Mouse (Mus musculus) limb, embryonic 10.5 days (tissue): ENCODE data around the gene Rps6ka5. TPM values are rescaled to one million over a fixed set of nuclear protein-coding genes. Genes with fewer than 3 reads are reported as not detected.

Experiments
- DNase-seq: peaks from one replicate; pipeline ENCODE4 v3.0.0-alpha.2; 2017; ENCODE audit warnings: low spot score
- H3K27ac ChIP-seq: fragments of 300-500 bp; sonication (generic); 2 replicates; pipeline ENCODE4 v1.5.1; 2016; ENCODE audit warnings: mild to moderate bottlenecking
- H3K27me3 ChIP-seq: fragments of 300-500 bp; sonication (generic); 2 replicates; pipeline ENCODE4 v1.6.1; 2016; ENCODE audit warnings: low read depth, mild to moderate bottlenecking; ENCODE audit not compliant: poor library complexity, severe bottlenecking
- H3K36me3 ChIP-seq: fragments of 300-500 bp; sonication (generic); 2 replicates; pipeline ENCODE4 v1.6.1; 2016; ENCODE audit warnings: mild to moderate bottlenecking, moderate library complexity
- H3K4me1 ChIP-seq: fragments of 300-500 bp; sonication (generic); 2 replicates; pipeline ENCODE4 v1.6.1; 2016
- H3K4me3 ChIP-seq: fragments of 300-500 bp; sonication (generic); 2 replicates; pipeline ENCODE4 v1.5.1; 2016; ENCODE audit warnings: mild to moderate bottlenecking, moderate library complexity
- H3K9me3 ChIP-seq: fragments of 300-500 bp; sonication (generic); replicated peaks from 2 replicates; pipeline ENCODE4 v1.6.1; 2016; ENCODE audit warnings: mild to moderate bottlenecking
- WGBS: fragments of 180-500 bp; shearing (Covaris S2); methylation state at CpG from one replicate; pipeline ENCODE4 v1.1.7; 2016; 5-methylcytosine and 5-hydroxymethylcytosine counted together
- polyA plus RNA-seq: library from polyadenylated mRNA; unstranded; fragments of >200 nt; fragmentation: Nextera tagmentation; extraction: Ambion mirVana; gene quantifications from 2 replicates; pipeline ENCODE4 v1.2.1, GENCODE M21; 2016

The Rps6ka5 gene
- polyA plus RNA-seq, 1 experiment from 2014 or later = 4.3 TPM

DNA sequence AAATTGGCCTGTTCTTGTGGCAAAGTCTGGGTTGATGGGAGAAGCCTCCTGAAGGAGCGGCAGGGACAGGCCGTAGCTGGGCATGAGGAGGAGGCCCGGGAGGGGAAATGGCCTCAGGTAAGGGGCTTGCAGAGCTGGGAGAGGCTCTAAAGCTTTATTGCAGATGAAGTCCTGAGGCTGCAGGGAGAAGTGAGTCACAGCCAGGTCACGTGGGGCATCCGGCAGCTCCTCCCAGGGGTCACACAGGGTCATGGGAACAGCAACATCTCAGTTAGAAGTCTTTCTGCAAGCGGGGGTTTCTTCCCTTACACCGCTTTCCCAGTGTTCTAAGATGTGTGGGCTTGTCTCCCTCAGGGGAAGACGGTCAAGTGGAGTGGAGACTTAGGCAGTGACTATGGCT, 197.6 kb downstream of the Rps6ka5 start:
- 18% methylated on average over 8 of the region's 8 CpGs for WGBS
- Histone ChIP-seq H3K27me3 (no peaks in the 10 kb centered on the region), H3K36me3 (no peaks in the 10 kb centered on the region), H3K27ac (peak overlapping the region; percentile 33; the same call in 1 of the 2 replicates), H3K4me1 (peaks cover 41% of the 10 kb centered on the region), H3K9me3 (no peaks in the 10 kb centered on the region), H3K4me3 (no peak overlapping the region)
- DNase-seq = peak; percentile 61

DNA sequence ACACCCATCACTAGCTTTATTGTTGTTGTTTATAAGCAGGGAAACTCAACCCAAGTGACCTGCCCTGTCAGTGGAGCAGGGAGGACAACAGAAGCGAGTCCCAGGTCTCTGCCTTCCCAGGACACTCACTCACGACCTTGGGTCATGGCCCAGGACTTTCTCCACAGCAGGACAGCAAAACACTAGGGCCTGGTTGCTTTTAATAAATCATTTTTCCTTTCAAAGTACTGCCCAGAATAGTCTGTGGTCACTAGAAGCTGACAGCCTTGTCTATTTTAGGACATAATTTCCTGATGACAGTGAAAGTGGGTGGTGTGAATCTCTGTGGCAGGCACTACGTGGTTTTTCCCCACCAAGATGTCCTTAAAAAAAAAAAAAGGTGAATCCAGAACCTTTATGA, 198.5 kb downstream of the Rps6ka5 start:
- H3K27me3 ChIP-seq = no peaks in the 10 kb centered on the region
- H3K36me3 ChIP-seq = no peaks in the 10 kb centered on the region
- no peak overlapping the region for H3K4me3 ChIP-seq
- DNase-seq = no peak
- H3K27ac ChIP-seq = no peak overlapping the region
- WGBS = 53% methylated on average over 3 of the region's 3 CpGs
- no peaks in the 10 kb centered on the region for H3K9me3 ChIP-seq
- H3K4me1 ChIP-seq = peaks cover 41% of the 10 kb centered on the region

DNA sequence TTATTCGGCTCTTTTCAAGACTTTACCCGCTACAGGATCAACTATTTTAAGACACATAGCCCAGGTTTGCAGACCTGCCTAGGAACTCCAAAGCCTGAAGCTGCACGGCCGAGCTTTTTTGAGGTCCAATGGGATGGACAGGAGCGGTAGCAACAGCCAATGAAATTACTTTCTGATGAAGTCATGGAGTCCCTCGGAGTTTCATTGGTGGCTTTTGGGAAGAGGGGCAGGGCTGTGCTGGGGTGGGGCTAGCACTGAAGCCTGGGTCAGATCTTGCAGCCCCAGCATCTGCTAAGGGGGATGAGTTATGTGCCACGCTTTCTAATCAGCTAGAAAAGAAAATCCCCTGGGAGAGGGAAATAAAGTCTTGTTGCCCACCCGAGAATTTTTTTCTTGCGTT, 199.0 kb downstream of the Rps6ka5 start:
- H3K27ac ChIP-seq = no peak overlapping the region
- H3K27me3 ChIP-seq = no peaks in the 10 kb centered on the region
- DNase-seq = peak; percentile 56
- peak overlapping the region; percentile 18; the same call in 1 of the 2 replicates for H3K4me3 ChIP-seq
- 13% methylated on average over 9 of the region's 9 CpGs for WGBS
- no peaks in the 10 kb centered on the region for H3K9me3 ChIP-seq
- no peaks in the 10 kb centered on the region for H3K36me3 ChIP-seq
- peaks cover 41% of the 10 kb centered on the region for H3K4me1 ChIP-seq

DNA sequence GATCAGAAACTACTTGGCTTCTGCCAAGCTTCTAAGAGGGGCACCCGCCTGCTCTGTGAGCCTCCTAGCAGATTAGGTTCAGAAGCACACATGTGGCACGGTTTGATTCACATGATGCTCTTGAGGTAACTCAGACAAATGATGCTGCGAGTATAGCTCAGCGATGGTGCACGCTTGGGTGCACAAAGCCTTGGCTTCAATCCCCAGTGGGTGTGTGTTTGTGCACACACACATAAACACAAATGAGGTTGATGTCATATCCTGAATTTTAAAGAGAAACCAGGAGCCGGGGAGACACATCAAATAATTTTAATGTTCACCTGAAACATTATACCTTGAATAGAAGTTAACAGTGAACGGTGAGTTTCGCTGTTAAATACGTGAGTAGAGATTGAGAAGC, 199.5 kb downstream of the Rps6ka5 start:
- H3K4me3 ChIP-seq = peak overlapping the region; percentile 18; the same call in 1 of the 2 replicates
- DNase-seq = peak; percentile 26
- no peak overlapping the region for H3K27ac ChIP-seq
- peaks cover 41% of the 10 kb centered on the region for H3K4me1 ChIP-seq
- H3K27me3 ChIP-seq = no peaks in the 10 kb centered on the region
- WGBS = 88% methylated on average over 9 of the region's 9 CpGs
- H3K9me3 ChIP-seq = no peaks in the 10 kb centered on the region
- no peaks in the 10 kb centered on the region for H3K36me3 ChIP-seq

DNA sequence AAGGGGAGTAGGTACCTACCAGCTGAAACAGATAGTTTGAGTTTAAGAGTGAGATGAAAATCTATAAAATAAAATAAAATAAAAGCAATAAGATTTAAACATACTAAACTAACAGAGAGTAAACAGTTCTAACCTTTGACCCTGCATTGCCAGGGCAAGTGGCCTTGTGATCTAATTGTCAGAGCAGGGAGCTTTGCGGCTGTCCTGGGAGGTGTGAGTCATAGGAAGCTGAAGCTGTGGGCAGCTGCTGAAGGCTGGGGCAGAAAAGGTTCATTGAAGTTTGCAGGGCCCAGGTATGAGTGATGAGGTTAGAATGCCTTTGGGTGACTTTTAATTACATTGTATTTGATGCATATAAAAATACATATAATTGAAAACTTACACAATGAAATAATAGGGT, 200.8 kb downstream of the Rps6ka5 start:
- peaks cover 41% of the 10 kb centered on the region for H3K4me1 ChIP-seq
- WGBS = 63% methylated on average over 1 of the region's 1 CpGs

DNA sequence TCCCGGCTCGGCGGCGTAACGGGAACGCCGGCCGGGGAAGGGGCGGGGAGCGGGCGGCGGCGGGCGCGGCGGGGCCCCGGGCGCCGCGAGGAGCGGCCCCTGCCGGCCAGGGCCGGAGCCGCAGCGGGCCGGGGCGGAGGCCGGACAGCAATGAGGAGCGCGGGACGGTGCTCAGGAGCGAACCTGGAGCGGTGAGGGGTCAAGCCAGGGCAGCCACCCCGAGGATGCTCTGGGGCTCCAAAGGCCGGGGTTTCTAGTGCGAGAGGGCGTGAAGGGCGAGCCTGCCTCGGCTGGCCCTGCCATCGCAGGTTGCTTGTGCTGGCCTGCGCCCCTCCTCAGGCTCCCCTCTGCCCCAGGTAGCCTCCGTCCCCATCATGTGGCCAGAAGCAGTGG, 206.0 kb downstream of the Rps6ka5 start, which contains the start of gene Ttc7b:
TSS of gene Ttc7b (minus strand) at position 33 of the 393 bp plus-strand sequence.
- DNase-seq = peak; percentile 75
- Histone ChIP-seq H3K27ac (peak within 1 kb of the TSS; percentile 96), H3K27me3 (no peaks in the 10 kb centered on the region), H3K4me3 (peak within 1 kb of the TSS; percentile 90), H3K4me1 (peaks cover 21% of the 10 kb centered on the region), H3K9me3 (no peaks in the 10 kb centered on the region), H3K36me3 (peaks cover 20% of the 10 kb centered on the region)
- WGBS = 16% methylated on average over 42 of the region's 42 CpGs

More for the DNA sequence above, 200.8 kb downstream of the Rps6ka5 start:
- Histone ChIP-seq H3K9me3 (no peaks in the 10 kb centered on the region), H3K4me3 (no peak overlapping the region), H3K27ac (no peak overlapping the region), H3K27me3 (no peaks in the 10 kb centered on the region), H3K36me3 (no peaks in the 10 kb centered on the region)
- DNase-seq = no peak

DNA sequence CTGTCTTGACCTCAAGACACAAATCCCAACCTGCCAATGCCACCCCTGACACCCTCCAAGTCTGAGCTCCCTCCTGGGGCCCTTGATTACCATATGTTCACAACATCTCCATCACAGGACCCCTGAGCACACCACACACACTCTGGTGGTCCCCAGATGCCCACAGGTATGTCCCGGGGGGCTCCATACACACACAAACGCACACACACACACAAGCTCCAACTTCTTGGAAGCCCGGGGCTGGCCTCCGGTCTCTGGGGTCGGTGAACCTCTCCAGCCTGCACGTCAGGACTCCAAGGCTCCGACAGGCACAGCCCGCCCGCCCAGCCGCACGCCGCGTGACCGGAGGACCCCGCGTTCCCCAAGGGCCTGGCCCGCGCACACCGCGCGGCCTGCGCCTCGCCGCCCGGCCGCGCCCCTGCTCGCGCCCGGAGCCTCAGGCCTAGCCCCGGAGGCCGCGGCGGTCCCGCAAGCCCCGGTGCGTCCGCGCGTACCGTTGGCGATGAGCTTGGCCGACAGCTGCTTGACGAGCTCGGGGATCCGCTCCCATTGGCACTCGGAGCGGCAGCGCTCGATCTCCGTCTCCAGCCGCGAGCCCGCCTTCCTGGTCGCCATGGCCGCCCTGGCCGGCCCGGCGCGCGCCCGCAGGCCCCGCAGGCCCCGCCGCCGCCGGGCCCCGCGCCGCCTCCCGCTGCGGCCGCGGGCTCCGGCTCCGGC, 206.5 kb downstream of the Rps6ka5 start:
- WGBS = 3% methylated on average over 76 of the region's 76 CpGs
- DNase-seq = peak; percentile 77
- Histone ChIP-seq H3K4me3 (peak overlapping the region; percentile 90), H3K4me1 (peaks cover 21% of the 10 kb centered on the region), H3K27ac (peak overlapping the region; percentile 96), H3K36me3 (peaks cover 21% of the 10 kb centered on the region), H3K27me3 (no peaks in the 10 kb centered on the region), H3K9me3 (no peaks in the 10 kb centered on the region)

DNA sequence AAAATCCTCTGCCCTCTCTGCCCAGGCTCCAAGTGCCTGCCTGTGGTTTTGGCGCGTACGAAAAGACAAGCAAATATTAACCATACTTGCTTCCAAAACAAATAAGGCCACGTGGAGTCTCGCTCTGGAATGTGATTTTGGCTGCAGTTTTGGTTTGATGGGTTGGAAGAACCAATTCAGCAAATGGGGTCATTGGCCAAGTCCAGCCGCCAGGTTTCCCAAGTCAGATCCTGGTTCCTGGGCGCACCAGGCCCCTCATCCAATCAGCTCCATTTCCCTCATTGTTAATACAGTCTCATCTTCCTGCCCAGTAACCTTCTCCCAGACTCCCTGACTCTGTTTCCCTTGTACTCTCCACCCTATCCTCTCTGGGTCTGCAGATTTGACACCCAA, 207.1 kb downstream of the Rps6ka5 start:
- Histone ChIP-seq H3K4me3 (peak overlapping the region; percentile 90), H3K27ac (peak overlapping the region; percentile 96; the same call in 1 of the 2 replicates), H3K9me3 (no peaks in the 10 kb centered on the region), H3K4me1 (peaks cover 21% of the 10 kb centered on the region), H3K36me3 (peaks cover 21% of the 10 kb centered on the region), H3K27me3 (no peaks in the 10 kb centered on the region)
- 76% methylated on average over 7 of the region's 7 CpGs for WGBS
- peak; percentile 38 for DNase-seq

DNA sequence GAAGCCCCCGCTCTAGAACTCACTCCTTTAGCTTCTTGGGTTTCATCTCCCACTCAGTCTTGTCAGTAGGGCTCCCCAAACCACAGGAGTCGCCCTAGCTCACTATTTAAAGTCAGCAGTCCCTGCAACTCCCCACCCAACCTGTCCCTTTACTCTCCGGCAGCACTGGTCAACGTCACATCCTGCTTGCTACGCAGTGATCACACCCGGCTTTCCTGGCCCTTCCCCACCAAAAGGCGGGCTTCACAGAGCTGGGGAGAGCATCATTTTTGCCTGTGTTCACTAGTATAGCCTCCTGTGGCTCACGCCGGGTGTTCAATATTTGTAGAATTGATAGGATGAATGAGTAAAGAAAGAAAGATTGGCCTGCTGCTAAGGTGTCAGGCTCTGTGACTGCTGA, 209.4 kb downstream of the Rps6ka5 start:
- Histone ChIP-seq H3K36me3 (peaks cover 31% of the 10 kb centered on the region), H3K4me1 (peaks cover 21% of the 10 kb centered on the region), H3K9me3 (no peaks in the 10 kb centered on the region), H3K27me3 (no peaks in the 10 kb centered on the region), H3K4me3 (no peak overlapping the region), H3K27ac (no peak overlapping the region)
- DNase-seq = no peak
- 90% methylated on average over 9 of the region's 9 CpGs for WGBS

DNA sequence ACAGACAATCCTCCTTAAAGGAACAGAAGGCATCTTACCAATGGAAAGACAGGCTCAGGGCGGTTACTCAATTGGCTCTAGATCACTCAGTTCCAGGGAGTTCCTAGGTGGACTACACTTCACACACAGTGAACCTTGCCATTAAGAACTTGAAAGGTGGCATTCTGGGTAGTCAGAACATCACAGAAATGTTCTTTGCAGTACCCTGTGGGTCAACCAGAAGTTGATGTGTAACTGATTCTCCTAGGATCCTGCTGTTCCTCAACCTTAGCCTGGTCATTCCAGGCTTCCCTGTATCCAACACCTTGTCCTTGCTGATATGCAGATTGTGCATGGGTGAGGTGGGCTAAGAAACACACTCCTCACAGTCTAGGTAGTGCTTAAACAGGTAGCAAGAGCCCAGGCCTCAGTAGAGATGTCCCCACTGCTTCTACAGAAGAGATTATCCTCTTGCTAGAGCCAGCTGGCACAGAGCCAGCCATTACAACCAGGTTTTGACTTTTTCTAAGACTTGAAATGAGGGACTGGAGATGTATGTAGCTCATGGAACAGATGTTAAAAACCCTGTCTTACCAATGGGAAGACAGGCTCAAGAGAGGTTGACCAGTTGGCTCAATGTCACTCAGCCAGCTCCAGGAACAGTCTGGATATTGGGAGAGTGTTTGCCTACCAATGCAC, 210.5 kb downstream of the Rps6ka5 start:
- DNase-seq = no peak
- Histone ChIP-seq H3K27me3 (no peaks in the 10 kb centered on the region), H3K4me1 (peaks cover 17% of the 10 kb centered on the region), H3K9me3 (no peaks in the 10 kb centered on the region), H3K36me3 (peaks cover 40% of the 10 kb centered on the region), H3K4me3 (no peak overlapping the region), H3K27ac (no peak overlapping the region)
- WGBS = 92% methylated on average over 1 of the region's 1 CpGs

DNA sequence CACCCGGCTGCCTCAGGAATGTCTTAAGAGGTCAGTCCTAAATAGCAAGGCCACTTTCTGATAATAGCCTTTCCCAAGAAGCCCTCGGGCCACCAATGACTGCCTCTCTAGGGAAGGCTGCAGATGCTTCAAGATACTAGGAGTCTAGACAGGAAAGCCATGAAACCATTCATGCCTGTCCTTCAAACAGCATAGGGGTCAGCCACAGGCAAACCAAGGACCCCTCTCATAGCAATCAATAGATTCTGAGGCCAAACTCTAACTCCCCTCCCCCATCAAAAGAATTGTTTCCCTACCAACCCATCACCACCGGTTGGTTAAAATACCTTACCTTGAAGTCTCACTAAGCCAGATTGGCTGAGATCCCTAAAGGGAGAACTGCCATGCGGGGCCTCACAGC, 211.3 kb downstream of the Rps6ka5 start:
- Histone ChIP-seq H3K4me1 (peaks cover 13% of the 10 kb centered on the region), H3K27ac (no peak overlapping the region), H3K27me3 (no peaks in the 10 kb centered on the region), H3K36me3 (peaks cover 48% of the 10 kb centered on the region), H3K4me3 (no peak overlapping the region), H3K9me3 (no peaks in the 10 kb centered on the region)
- 88% methylated on average over 4 of the region's 4 CpGs for WGBS
- no peak for DNase-seq

DNA sequence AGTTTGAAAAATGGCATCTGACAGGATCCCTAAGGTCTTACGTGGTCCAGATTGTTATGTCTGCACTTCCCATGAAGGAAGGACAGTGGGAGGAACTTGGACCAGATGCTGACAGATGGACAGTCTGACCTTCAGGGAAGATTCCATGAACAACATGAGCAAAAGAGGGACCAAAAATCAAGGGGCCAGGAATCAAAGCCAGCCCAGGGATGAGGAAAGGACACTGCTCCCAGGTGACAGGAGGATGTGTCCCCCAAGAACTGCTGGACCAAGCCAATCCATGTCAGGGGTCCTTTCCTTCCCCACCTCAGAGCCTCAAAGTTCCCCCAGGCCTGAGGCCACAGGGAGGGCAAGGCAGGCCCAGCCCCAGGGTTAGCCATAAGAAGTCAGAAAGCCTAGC, 212.2 kb downstream of the Rps6ka5 start:
- H3K4me1 ChIP-seq = peaks cover 9% of the 10 kb centered on the region
- no peaks in the 10 kb centered on the region for H3K27me3 ChIP-seq
- 79% methylated on average over 1 of the region's 1 CpGs for WGBS
- H3K4me3 ChIP-seq = no peak overlapping the region
- no peak overlapping the region for H3K27ac ChIP-seq
- peaks cover 52% of the 10 kb centered on the region for H3K36me3 ChIP-seq
- DNase-seq = no peak
- no peaks in the 10 kb centered on the region for H3K9me3 ChIP-seq

DNA sequence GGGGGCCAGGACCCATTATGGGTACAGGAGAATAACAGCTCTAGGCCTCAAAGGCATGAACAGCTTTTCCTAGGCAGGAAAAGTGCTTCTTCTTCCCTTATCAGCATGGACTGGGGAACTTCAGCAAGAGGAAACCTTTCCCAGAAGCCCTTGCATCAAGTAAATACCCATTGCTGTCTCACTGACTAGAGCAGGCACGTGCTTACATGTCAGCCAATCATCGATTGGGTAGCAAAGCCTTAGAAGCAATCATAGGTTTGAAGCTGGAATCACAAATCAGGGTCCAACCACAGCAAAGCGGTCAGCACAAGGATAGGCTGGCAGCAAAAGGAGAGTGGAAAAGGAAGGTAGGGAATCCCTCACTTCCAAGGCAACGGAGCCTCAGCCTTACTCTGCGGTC, 213.7 kb downstream of the Rps6ka5 start:
- no peak overlapping the region for H3K27ac ChIP-seq
- no peak for DNase-seq
- H3K4me3 ChIP-seq = no peak overlapping the region
- 0 out of 2 replicates have a peak, but pooled peaks cover 4% of the 10 kb centered on the region for H3K4me1 ChIP-seq
- 92% methylated on average over 5 of the region's 5 CpGs for WGBS
- H3K9me3 ChIP-seq = no peaks in the 10 kb centered on the region
- no peaks in the 10 kb centered on the region for H3K27me3 ChIP-seq
- H3K36me3 ChIP-seq = peaks cover 50% of the 10 kb centered on the region
